Mouse (Mus musculus) hindbrain, embryonic 11.5 days (tissue): ENCODE data around the gene Lag3. TPM values are rescaled to one million over a fixed set of nuclear protein-coding genes. Genes with fewer than 3 reads are reported as not detected.

Source experiments
- ATAC-seq: fragments of 200-750 bp; cut with Nextera tagmentation; 2 replicates; pipeline ENCODE4 v1.8.0; 2017; ENCODE audit warnings: mild to moderate bottlenecking, moderate TSS enrichment, moderate library complexity; ENCODE audit not compliant: low FRiP score
- DNase-seq: peaks from one replicate; pipeline ENCODE4 v3.0.0-alpha.2; 2015; ENCODE audit warnings: low spot score
- H3K27ac ChIP-seq: fragments of 300-500 bp; sonication (generic); 2 replicates; pipeline ENCODE4 v1.5.1; 2014; ENCODE audit warnings: mild to moderate bottlenecking, low read depth, low read length
- H3K27me3 ChIP-seq: fragments of 300-500 bp; sonication (generic); 2 replicates; pipeline ENCODE4 v1.6.1; 2014; ENCODE audit warnings: mild to moderate bottlenecking, low read length, moderate library complexity, mixed read lengths; ENCODE audit not compliant: control insufficient read depth, insufficient read depth
- H3K36me3 ChIP-seq: fragments of 300-500 bp; sonication (generic); 2 replicates; pipeline ENCODE4 v1.6.1; 2014; ENCODE audit warnings: mild to moderate bottlenecking, low read length, moderate library complexity, mixed read lengths; ENCODE audit not compliant: control insufficient read depth, insufficient read depth
- H3K4me1 ChIP-seq: fragments of 300-500 bp; sonication (generic); replicated peaks from 2 replicates; pipeline ENCODE4 v1.6.1; 2014; ENCODE audit warnings: low read length, mixed read lengths; ENCODE audit not compliant: control insufficient read depth, insufficient read depth
- H3K4me2 ChIP-seq: fragments of 300-500 bp; sonication (generic); replicated peaks from 2 replicates; pipeline ENCODE4 v1.6.1; 2014; ENCODE audit warnings: mild to moderate bottlenecking, low read depth, low read length
- H3K4me3 ChIP-seq: fragments of 300-500 bp; sonication (generic); 2 replicates; pipeline ENCODE4 v1.5.1; 2014; ENCODE audit warnings: low read depth, low read length
- H3K9ac ChIP-seq: fragments of 300-500 bp; sonication (generic); 2 replicates; pipeline ENCODE4 v1.6.1; 2014; ENCODE audit warnings: low read depth, low read length
- H3K9me3 ChIP-seq: fragments of 300-500 bp; sonication (generic); 2 replicates; pipeline ENCODE4 v1.6.1; 2016; ENCODE audit warnings: low read length; ENCODE audit not compliant: control insufficient read depth
- WGBS: fragments of 180-500 bp; shearing (Covaris S2); extraction: QIAGEN DNeasy Blood & Tissue Kit; methylation state at CpG from one replicate; pipeline ENCODE4 v1.1.7; 2014; 5-methylcytosine and 5-hydroxymethylcytosine counted together
- polyA plus RNA-seq: library from polyadenylated mRNA; unstranded; fragments of >200 nt; fragmentation: Nextera tagmentation; extraction: Ambion mirVana; gene quantifications from 2 replicates; pipeline ENCODE4 v1.2.1, GENCODE M21; 2014

Lag3 gene
- polyA plus RNA-seq, 1 experiment from 2014 or later: 2.5 TPM

- H3K27ac ChIP-seq: peak overlapping the region; percentile 91
- ATAC-seq: no peak
These were observed 18.7 kb upstream of the Lag3 start for GRCm38 (mm10) chr6:124930231-124930630.

GRCm38 (mm10) chr6:124925941-124926340 lies 14.4 kb upstream of the Lag3 start:
- Histone ChIP-seq H3K27ac (no peak overlapping the region), H3K9ac (no peak overlapping the region), H3K36me3 (no peaks in the 10 kb centered on the region), H3K27me3 (no peaks in the 10 kb centered on the region), H3K4me3 (no peak overlapping the region), H3K4me2 (no peak overlapping the region), H3K9me3 (no peaks in the 10 kb centered on the region), H3K4me1 (no peaks in the 10 kb centered on the region; the same call in 1 of the 2 replicates)
- ATAC-seq (no peak), DNase-seq (no peak)
- 56% methylated on average over 5 of the region's 5 CpGs for whole genome bisulfite sequencing

More at GRCm38 (mm10) chr6:124930231-124930630, 18.7 kb upstream of the Lag3 start:
- Histone ChIP-seq H3K4me3 (peak overlapping the region; percentile 86; the same call in 1 of the 2 replicates), H3K36me3 (peaks cover 11% of the 10 kb centered on the region), H3K27me3 (no peaks in the 10 kb centered on the region), H3K4me2 (peak overlapping the region; percentile 40; the same call in 1 of the 2 replicates), H3K4me1 (peaks cover 6% of the 10 kb centered on the region; the same call in 1 of the 2 replicates), H3K9me3 (no peaks in the 10 kb centered on the region), H3K9ac (peak overlapping the region; percentile 62; the same call in 1 of the 2 replicates)
- DNase-seq: peak; percentile 5
- 57% methylated on average over 1 of the region's 1 CpGs for WGBS

- Histone ChIP-seq H3K27ac (no peak overlapping the region), H3K4me1 (peaks cover 3% of the 10 kb centered on the region; the same call in 1 of the 2 replicates), H3K27me3 (no peaks in the 10 kb centered on the region), H3K36me3 (no peaks in the 10 kb centered on the region), H3K4me2 (no peak overlapping the region), H3K9ac (no peak overlapping the region), H3K9me3 (no peaks in the 10 kb centered on the region), H3K4me3 (no peak overlapping the region)
- ATAC-seq (no peak), DNase-seq (no peak)
- WGBS: 43% methylated on average over 12 of the region's 12 CpGs
These were observed 13.8 kb upstream of the Lag3 start for GRCm38 (mm10) chr6:124925173-124925793.

GRCm38 (mm10) chr6:124921539-124921938 lies 10.0 kb upstream of the Lag3 start:
- H3K36me3 ChIP-seq: no peaks in the 10 kb centered on the region
- no peak for ATAC-seq
- WGBS: 81% methylated on average over 4 of the region's 4 CpGs
- H3K4me1 ChIP-seq: peaks cover 6% of the 10 kb centered on the region; the same call in 1 of the 2 replicates
- peak overlapping the region; percentile 100 for H3K27ac ChIP-seq
- H3K9ac ChIP-seq: no peak overlapping the region
- no peak for DNase-seq
- no peak overlapping the region for H3K4me3 ChIP-seq
- no peak overlapping the region for H3K4me2 ChIP-seq
- H3K27me3 ChIP-seq: no peaks in the 10 kb centered on the region
- no peaks in the 10 kb centered on the region for H3K9me3 ChIP-seq

GRCm38 (mm10) chr6:124920318-124921085 lies 9.0 kb upstream of the Lag3 start:
- WGBS: 28% methylated on average over 9 of the region's 9 CpGs
- 0 out of 2 replicates have a peak overlapping the region, but pooled peaks have one; percentile 10 for H3K4me3 ChIP-seq
- peak overlapping the region; percentile 100 for H3K27ac ChIP-seq
- H3K36me3 ChIP-seq: no peaks in the 10 kb centered on the region
- H3K9ac ChIP-seq: peak overlapping the region; percentile 20; the same call in 1 of the 2 replicates
- DNase-seq (peak; percentile 31), ATAC-seq (no peak)
- peak overlapping the region; percentile 30; the same call in 1 of the 2 replicates for H3K4me2 ChIP-seq
- H3K9me3 ChIP-seq: no peaks in the 10 kb centered on the region
- peaks cover 10% of the 10 kb centered on the region for H3K4me1 ChIP-seq
- no peaks in the 10 kb centered on the region for H3K27me3 ChIP-seq

- peak within 1 kb of the TSS; percentile 20; the same call in 1 of the 2 replicates for H3K9ac ChIP-seq
- H3K9me3 ChIP-seq: no peaks in the 10 kb centered on the region
- H3K27me3 ChIP-seq: no peaks in the 10 kb centered on the region
- WGBS: under 1% methylated on average over 13 of the region's 13 CpGs
- H3K27ac ChIP-seq: peak within 1 kb of the TSS; percentile 100
- no peaks in the 10 kb centered on the region for H3K36me3 ChIP-seq
- H3K4me2 ChIP-seq: peak within 1 kb of the TSS; percentile 30
- DNase-seq (peak; percentile 96), ATAC-seq (peak; percentile 88)
- peak within 1 kb of the TSS; percentile 88; the same call in 1 of the 2 replicates for H3K4me3 ChIP-seq
- H3K4me1 ChIP-seq: peaks cover 16% of the 10 kb centered on the region
These were observed 8.3 kb upstream of the Lag3 start, which contains the start of gene Ptms for GRCm38 (mm10) chr6:124919695-124920317. Ptms (minus strand) TSS chr6:124920103.

- Histone ChIP-seq H3K9ac (peak overlapping the region; percentile 97), H3K4me1 (peaks cover 23% of the 10 kb centered on the region), H3K27me3 (no peaks in the 10 kb centered on the region), H3K4me2 (peak overlapping the region; percentile 90), H3K36me3 (no peaks in the 10 kb centered on the region), H3K9me3 (no peaks in the 10 kb centered on the region), H3K4me3 (peak overlapping the region; percentile 88), H3K27ac (peak overlapping the region; percentile 100)
- DNase-seq (peak; percentile 37), ATAC-seq (no peak)
- WGBS: 27% methylated on average over 13 of the region's 14 CpGs
These were observed 7.6 kb upstream of the Lag3 start for GRCm38 (mm10) chr6:124918890-124919627.

GRCm38 (mm10) chr6:124918331-124918690 lies 6.8 kb upstream of the Lag3 start:
- Histone ChIP-seq H3K9me3 (no peaks in the 10 kb centered on the region), H3K4me2 (peak overlapping the region; percentile 90), H3K27ac (peak overlapping the region; percentile 100), H3K4me3 (peak overlapping the region; percentile 88), H3K27me3 (no peaks in the 10 kb centered on the region), H3K9ac (peak overlapping the region; percentile 97), H3K4me1 (peaks cover 23% of the 10 kb centered on the region), H3K36me3 (0 out of 2 replicates have a peak, but pooled peaks cover 4% of the 10 kb centered on the region)
- WGBS: 7% methylated on average over 7 of the region's 7 CpGs
- no peak for ATAC-seq
- DNase-seq: no peak
